Mouse (Mus musculus) neural tube, embryonic 15.5 days (tissue): ENCODE results near the gene Ikzf3. TPM values are rescaled to one million over a fixed set of nuclear protein-coding genes. Genes with fewer than 3 reads are reported as not detected.

Experiments
- ATAC-seq: fragments of 200-750 bp; cut with Nextera tagmentation; 2 replicates; pipeline ENCODE4 v1.8.0; 2017; ENCODE audit warnings: mild to moderate bottlenecking, moderate TSS enrichment, moderate library complexity; ENCODE audit not compliant: low FRiP score
- H3K27ac ChIP-seq: fragments of 300-500 bp; sonication (generic); replicated peaks from 2 replicates; pipeline ENCODE4 v1.5.1; 2015; ENCODE audit warnings: mild to moderate bottlenecking, inconsistent platforms
- H3K27me3 ChIP-seq: fragments of 300-500 bp; sonication (generic); replicated peaks from 2 replicates; pipeline ENCODE4 v1.6.1; 2015; ENCODE audit warnings: inconsistent platforms
- H3K36me3 ChIP-seq: fragments of 300-500 bp; sonication (generic); 2 replicates; pipeline ENCODE4 v1.6.1; 2015; ENCODE audit warnings: inconsistent platforms
- H3K4me1 ChIP-seq: fragments of 300-500 bp; sonication (generic); 2 replicates; pipeline ENCODE4 v1.6.1; 2015; ENCODE audit warnings: inconsistent platforms
- H3K4me2 ChIP-seq: fragments of 300-500 bp; sonication (generic); 2 replicates; pipeline ENCODE4 v1.6.1; 2015; ENCODE audit warnings: inconsistent platforms, mild to moderate bottlenecking, moderate library complexity
- H3K4me3 ChIP-seq: fragments of 300-500 bp; sonication (generic); replicated peaks from 2 replicates; pipeline ENCODE4 v1.5.1; 2015; ENCODE audit warnings: mild to moderate bottlenecking, inconsistent platforms
- H3K9ac ChIP-seq: fragments of 300-500 bp; sonication (generic); replicated peaks from 2 replicates; pipeline ENCODE4 v1.6.1; 2015; ENCODE audit warnings: mild to moderate bottlenecking, inconsistent platforms
- H3K9me3 ChIP-seq: fragments of 300-500 bp; sonication (generic); replicated peaks from 2 replicates; pipeline ENCODE4 v1.6.1; 2016; ENCODE audit warnings: inconsistent platforms
- WGBS: fragments of 180-500 bp; shearing (Covaris S2); methylation state at CpG from one replicate; pipeline ENCODE4 v1.1.7; 2015; ENCODE audit warnings: mixed read lengths; 5-methylcytosine and 5-hydroxymethylcytosine counted together
- polyA plus RNA-seq: library from polyadenylated mRNA; unstranded; fragments of >200 nt; fragmentation: Nextera tagmentation; extraction: Ambion mirVana; gene quantifications from 2 replicates; pipeline ENCODE4 v1.2.1, GENCODE M21; 2015

Gene Ikzf3
- polyA plus RNA-seq, 1 experiment from 2014 or later, result 0.18 TPM

DNA sequence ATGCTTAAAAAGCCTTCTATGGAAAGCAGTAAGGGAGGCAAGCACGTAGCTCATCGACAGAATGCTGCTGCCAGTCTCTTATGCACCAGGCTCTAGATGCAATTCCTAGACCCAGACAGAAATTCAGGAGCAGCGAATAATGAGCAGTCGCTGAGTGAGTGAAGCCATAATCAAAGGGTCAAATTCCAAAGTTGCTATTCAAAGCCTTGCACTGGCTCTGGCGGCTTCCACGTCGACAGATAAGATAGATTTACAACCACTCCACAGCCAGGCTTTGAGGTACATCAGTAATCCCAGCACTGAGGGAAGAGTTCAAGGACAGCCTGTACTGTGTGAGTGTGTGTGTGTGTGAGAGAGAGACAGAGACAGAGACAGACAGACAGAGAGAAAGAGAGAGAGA, 15.1 kb upstream of the Ikzf3 start:
- H3K27ac ChIP-seq, result no peak overlapping the region
- no peak for ATAC-seq
- H3K36me3 ChIP-seq, result no peaks in the 10 kb centered on the region
- 0 out of 2 replicates have a peak, but pooled peaks cover 3% of the 10 kb centered on the region for H3K27me3 ChIP-seq
- H3K4me3 ChIP-seq, result no peak overlapping the region
- WGBS, result 29% methylated on average over 7 of the region's 7 CpGs
- no peaks in the 10 kb centered on the region for H3K9me3 ChIP-seq
- H3K4me1 ChIP-seq, result no peaks in the 10 kb centered on the region
- no peak overlapping the region for H3K4me2 ChIP-seq
- no peak overlapping the region for H3K9ac ChIP-seq

DNA sequence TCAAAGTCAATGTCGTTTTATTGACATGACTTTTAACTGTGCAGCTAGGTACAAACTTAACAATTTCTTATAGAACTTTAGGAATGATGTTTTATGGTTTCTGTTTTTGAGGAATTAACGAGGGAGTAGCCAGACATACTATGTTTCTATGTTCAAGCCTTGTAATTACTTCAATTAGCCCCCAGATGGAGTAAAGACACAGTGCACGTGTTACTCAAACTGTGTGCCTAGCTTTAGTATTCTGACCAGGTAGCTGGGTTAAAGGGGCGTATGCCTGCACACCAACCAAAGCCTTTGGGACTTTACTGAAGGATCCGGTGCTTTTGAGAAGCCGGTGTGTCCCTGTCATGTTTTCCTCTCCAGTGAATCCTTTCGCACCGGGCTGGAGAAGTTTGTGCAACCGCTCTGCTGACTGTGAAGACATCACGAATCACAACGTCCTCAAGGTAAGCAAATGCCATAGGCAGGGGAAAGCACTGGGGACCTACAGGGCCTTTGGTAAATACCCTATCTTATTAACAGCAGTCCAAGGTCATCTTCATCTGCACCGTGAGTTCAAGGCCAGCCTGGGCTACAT, 9.4 kb upstream of the Ikzf3 start:
- no peak overlapping the region for H3K27ac ChIP-seq
- no peak overlapping the region for H3K9ac ChIP-seq
- H3K4me2 ChIP-seq, result no peak overlapping the region
- no peak overlapping the region for H3K4me3 ChIP-seq
- H3K9me3 ChIP-seq, result no peaks in the 10 kb centered on the region
- H3K4me1 ChIP-seq, result peaks cover 10% of the 10 kb centered on the region
- WGBS, result 64% methylated on average over 12 of the region's 12 CpGs
- peaks cover 6% of the 10 kb centered on the region for H3K27me3 ChIP-seq
- no peak for ATAC-seq
- no peaks in the 10 kb centered on the region for H3K36me3 ChIP-seq

DNA sequence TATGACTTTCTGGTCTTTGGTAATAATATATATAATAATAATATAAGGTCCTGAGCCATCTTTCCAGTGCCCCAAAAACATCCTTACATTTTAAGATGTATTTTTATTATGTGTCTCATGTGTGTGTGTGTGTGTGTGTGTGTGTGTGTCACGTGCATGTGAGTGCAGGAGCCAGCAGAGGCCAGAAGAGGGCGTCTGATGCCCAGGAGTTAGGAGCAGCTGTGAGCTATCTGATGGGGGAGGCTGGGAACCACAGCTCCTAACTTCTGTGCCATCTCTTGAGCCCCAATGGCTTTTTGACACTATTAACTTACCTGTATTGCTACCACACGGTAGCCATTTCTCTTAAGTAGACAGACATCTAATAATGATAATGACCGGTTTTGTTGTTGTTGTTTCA, 8.1 kb upstream of the Ikzf3 start:
- H3K4me2 ChIP-seq, result no peak overlapping the region
- H3K9me3 ChIP-seq, result no peaks in the 10 kb centered on the region
- ATAC-seq, result no peak
- no peak overlapping the region for H3K9ac ChIP-seq
- H3K27me3 ChIP-seq, result peaks cover 19% of the 10 kb centered on the region
- peaks cover 10% of the 10 kb centered on the region for H3K4me1 ChIP-seq
- no peak overlapping the region for H3K4me3 ChIP-seq
- H3K27ac ChIP-seq, result no peak overlapping the region
- no peaks in the 10 kb centered on the region for H3K36me3 ChIP-seq
- 93% methylated on average over 4 of the region's 4 CpGs for WGBS

DNA sequence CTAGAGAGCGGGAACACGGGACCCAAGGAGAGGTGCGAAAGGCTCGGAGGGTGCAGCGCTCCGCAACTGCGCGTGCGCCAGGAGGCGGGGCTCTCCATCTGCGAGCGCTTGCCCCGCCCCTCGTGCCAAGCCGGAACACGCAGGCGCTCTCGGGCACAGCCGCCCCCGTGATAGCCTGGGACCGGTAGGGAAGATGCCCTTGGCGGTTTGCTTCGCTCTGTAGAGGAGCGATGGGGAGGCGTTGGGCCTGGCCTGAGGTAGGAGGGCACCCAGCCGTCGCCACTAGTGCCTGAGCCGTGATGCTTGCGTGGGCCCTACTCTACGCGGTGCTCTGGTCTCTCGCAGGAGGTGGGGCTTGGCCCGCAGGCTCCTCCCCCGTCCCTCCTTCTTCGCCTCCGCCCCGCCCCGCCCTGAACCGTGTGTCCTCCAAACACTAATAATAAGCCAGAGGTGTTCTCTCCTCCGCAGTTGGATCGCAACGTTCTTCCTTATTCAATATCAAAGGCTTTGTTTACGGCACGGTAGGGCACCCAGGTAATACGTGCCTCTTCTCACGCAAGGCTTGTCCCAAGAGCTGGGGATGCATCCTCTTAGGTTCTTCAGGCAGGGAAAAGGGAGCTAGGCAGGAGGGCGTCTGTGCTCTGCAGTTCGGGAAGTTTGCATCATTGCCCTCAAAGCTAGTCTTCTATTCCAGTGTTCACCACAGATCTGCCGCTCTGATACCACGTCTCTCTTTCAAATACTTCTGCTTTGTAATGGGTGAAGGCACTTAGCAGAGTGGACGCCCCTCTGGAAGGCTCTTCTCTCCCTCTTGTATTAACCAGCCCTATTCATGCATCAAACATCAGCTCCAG, 5.4 kb upstream of the Ikzf3 start, which contains the start of gene Zpbp2:
TSS of gene Zpbp2 (plus strand) at position 123 of the 854 bp plus-strand sequence.
- Histone ChIP-seq H3K4me2 (peak within 1 kb of the TSS; percentile 71), H3K4me1 (peaks cover 10% of the 10 kb centered on the region), H3K36me3 (no peaks in the 10 kb centered on the region), H3K27me3 (peaks cover 42% of the 10 kb centered on the region), H3K4me3 (peak within 1 kb of the TSS; percentile 61), H3K27ac (peak within 1 kb of the TSS; percentile 91), H3K9ac (peak within 1 kb of the TSS; percentile 63), H3K9me3 (no peaks in the 10 kb centered on the region)
- WGBS, result under 1% methylated on average over 51 of the region's 51 CpGs
- peak; percentile 97 for ATAC-seq

DNA sequence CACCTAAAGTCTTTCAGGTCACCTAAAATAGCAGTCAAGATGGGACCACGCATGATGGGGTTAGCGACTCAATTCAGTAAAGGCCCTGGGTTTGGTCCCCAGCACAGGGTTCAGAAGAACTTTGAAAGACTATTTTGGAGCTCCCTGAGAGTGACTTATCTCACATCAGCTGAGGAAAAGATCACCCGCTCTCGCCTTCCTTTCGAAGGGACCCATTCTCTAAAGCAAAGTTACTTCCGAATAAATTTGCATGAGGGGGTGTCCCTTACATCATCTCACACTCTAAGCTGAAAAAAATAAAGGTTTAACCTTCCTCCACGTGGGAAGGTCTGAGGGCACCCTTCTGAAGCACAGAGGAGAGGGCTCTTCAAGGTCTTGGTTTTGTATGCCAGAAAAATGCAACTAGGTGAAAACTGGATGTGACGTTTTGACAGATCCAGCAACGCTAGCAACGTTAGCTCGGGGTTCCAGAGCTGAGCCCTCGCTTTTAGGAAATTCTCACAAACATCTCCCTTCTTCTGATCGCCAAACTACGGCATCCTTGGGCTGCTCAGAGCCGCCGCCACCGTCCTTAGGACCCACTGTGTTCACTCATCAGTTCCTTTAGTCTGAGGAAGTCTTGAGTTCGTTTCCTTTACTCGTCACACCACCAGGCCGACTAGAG, 4.6 kb upstream of the Ikzf3 start:
- ATAC-seq, result peak; percentile 4; the same call in 1 of the 2 replicates
- Histone ChIP-seq H3K9ac (peak overlapping the region; percentile 48), H3K36me3 (no peaks in the 10 kb centered on the region)

DNA sequence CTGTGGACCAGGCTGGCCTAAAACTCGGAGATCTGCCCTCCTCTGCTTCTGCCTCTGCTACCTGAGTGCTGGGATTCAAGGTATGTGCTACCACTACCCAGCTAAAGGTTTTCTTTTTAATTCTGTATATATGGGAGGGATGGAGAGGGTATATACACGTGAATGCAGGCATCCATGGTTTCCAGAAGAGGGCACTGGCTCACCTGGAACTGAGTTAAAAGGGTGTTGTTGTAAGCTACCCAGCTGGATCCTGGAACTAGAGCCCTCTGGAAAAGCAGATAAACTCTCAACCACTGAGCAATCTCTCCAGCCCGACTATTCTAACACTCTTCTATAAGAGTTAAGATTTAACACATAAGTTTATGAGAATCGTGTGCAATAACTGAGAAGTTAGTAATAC, 3.5 kb upstream of the Ikzf3 start:
- no peak for ATAC-seq
- H3K36me3 ChIP-seq, result no peaks in the 10 kb centered on the region
- H3K4me1 ChIP-seq, result peaks cover 20% of the 10 kb centered on the region
- no peak overlapping the region for H3K27ac ChIP-seq
- H3K27me3 ChIP-seq, result peaks cover 53% of the 10 kb centered on the region
- H3K4me3 ChIP-seq, result no peak overlapping the region
- H3K9me3 ChIP-seq, result no peaks in the 10 kb centered on the region
- no peak overlapping the region for H3K4me2 ChIP-seq
- 69% methylated on average over 4 of the region's 4 CpGs for WGBS
- no peak overlapping the region for H3K9ac ChIP-seq

More for the DNA sequence above, 4.6 kb upstream of the Ikzf3 start:
- H3K27me3 ChIP-seq, result peaks cover 50% of the 10 kb centered on the region
- no peaks in the 10 kb centered on the region for H3K9me3 ChIP-seq
- 23% methylated on average over 20 of the region's 20 CpGs for WGBS
- peaks cover 17% of the 10 kb centered on the region for H3K4me1 ChIP-seq
- 0 out of 2 replicates have a peak overlapping the region, but pooled peaks have one; percentile 91 for H3K27ac ChIP-seq
- peak overlapping the region; percentile 71 for H3K4me2 ChIP-seq
- H3K4me3 ChIP-seq, result peak overlapping the region; percentile 61

DNA sequence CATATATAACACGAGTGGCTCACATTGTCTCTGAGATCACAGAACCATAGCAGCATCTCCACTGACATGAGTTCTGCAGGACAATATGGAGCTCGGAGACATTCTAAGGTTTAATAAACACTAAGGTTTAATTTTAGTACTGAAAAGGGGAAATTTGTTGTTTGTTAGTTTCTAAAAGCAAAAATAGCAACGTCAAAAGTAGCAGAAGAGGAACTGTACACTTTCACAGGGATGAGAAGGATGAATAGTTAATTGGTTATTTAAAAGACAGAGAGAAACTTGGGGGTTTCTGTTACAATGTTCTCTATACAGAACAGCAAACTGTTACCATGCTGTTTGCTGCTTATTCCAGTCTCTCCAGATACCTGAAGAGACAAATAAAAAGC, 1.5 kb upstream of the Ikzf3 start:
- H3K27ac ChIP-seq, result no peak overlapping the region
- ATAC-seq, result no peak
- no peak overlapping the region for H3K4me2 ChIP-seq
- 59% methylated on average over 3 of the region's 3 CpGs for WGBS
- H3K36me3 ChIP-seq, result no peaks in the 10 kb centered on the region
- peaks cover 20% of the 10 kb centered on the region for H3K4me1 ChIP-seq
- H3K9me3 ChIP-seq, result no peaks in the 10 kb centered on the region
- H3K9ac ChIP-seq, result no peak overlapping the region
- peaks cover 68% of the 10 kb centered on the region for H3K27me3 ChIP-seq
- H3K4me3 ChIP-seq, result no peak overlapping the region

DNA sequence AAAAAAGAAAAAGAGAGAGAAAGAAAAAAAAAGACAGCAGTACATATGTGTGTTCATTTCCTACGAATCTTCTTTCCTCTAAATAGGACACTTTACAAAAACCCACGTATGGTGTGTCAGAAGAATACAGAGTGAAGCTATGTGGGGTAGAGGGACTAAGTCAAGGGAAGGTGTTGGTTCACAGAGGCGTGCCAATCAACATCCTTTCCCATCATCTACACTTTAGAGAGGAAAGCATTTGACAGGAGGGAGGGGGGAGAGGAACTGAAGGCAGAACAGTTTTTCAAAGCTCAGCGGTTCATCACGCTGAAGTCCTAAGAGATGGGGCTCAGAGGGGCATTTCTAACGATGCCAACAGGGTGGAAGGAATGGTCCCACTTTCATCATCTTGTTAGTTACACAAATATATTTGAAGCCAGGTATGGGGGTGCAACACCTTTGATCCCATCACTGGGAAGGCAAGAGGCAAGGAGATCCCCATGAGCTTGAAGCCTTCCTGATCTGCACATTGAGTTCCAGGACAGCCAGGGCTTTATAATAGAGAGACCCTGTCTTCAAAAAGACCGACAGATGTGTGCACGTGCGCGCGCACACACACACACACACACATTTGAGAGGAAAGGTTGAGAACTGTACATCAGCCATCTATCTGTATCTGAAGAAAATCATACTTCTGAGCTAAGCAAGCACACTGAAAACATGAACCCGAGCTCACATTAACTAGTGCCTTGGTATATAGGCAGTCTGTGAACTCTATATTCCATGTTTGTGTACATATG, 887 bp upstream of the Ikzf3 start:
- H3K9ac ChIP-seq, result no peak overlapping the region
- H3K27ac ChIP-seq, result no peak overlapping the region
- no peaks in the 10 kb centered on the region for H3K9me3 ChIP-seq
- ATAC-seq, result no peak
- H3K4me3 ChIP-seq, result no peak overlapping the region
- no peak overlapping the region for H3K4me2 ChIP-seq
- peaks cover 74% of the 10 kb centered on the region for H3K27me3 ChIP-seq
- peaks cover 20% of the 10 kb centered on the region for H3K4me1 ChIP-seq
- WGBS, result 44% methylated on average over 12 of the region's 12 CpGs
- no peaks in the 10 kb centered on the region for H3K36me3 ChIP-seq

DNA sequence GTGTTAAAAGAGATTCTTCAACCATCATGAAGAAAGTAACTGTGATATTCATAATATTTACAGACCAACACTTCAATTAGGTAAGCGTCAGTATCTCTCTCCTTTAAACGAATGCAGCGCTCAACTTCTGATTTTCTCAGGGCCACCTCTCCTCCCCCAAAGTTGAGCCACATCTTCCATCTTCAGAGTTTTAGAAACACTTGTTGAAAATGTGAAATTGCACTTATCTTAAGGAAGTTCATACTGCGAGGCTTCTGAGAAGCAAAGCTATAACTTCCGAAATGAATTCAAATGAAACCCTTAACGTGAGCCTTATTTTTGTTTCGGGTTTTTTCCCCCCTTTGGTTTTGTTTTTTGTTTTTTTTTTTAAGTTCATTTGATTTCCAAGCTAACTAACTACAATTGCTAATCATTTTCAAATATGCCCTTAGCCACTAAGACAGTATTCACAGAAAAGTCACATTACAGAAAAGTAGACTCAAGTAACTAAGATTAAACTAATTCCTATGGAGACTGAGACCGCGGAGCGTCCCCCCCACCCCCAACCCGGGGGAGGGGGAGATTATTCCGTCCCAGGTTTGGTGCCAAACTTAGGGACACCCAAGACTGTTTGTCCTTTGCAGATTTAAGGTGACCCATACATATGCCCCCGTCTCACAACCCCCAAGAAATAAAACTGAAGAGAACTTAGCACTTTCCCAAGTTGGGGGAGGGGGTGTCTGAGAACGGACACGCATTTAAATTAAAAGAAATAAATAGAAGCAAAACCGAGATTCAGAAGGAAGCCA, 747 bp downstream of the Ikzf3 start:
- 3% methylated on average over 16 of the region's 16 CpGs for whole genome bisulfite sequencing
- H3K27me3 ChIP-seq, result peaks cover 74% of the 10 kb centered on the region
- H3K9me3 ChIP-seq, result no peaks in the 10 kb centered on the region
- peaks cover 10% of the 10 kb centered on the region for H3K4me1 ChIP-seq
- H3K9ac ChIP-seq, result peak overlapping the region; percentile 47
- peak overlapping the region; percentile 96 for H3K4me2 ChIP-seq
- ATAC-seq, result no peak
- H3K4me3 ChIP-seq, result peak overlapping the region; percentile 49
- H3K36me3 ChIP-seq, result no peaks in the 10 kb centered on the region
- H3K27ac ChIP-seq, result no peak overlapping the region

DNA sequence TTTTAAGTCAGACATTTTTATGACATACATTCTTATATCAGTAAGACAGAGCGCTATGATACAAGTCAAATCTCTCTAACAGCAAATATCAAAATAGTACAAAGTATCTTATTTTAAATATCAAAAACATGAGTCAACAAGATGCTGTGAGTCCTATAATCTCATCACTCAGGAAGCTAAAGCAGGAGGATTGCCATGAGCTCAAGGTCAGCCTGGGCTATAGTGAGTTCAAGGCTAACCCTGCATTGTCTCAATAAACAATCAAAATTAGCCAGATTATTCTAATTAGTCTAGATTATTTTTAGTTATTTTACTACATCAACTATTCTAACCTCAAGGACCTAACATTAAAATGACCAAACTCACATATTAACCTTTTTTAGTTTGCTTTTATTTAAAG, 2.4 kb downstream of the Ikzf3 start:
- no peak for ATAC-seq
- WGBS, result 88% methylated on average over 1 of the region's 1 CpGs

More for the DNA sequence above, 2.4 kb downstream of the Ikzf3 start:
- H3K36me3 ChIP-seq, result no peaks in the 10 kb centered on the region
- H3K4me1 ChIP-seq, result peaks cover 10% of the 10 kb centered on the region
- no peaks in the 10 kb centered on the region for H3K9me3 ChIP-seq
- no peak overlapping the region for H3K4me3 ChIP-seq
- peaks cover 58% of the 10 kb centered on the region for H3K27me3 ChIP-seq
- no peak overlapping the region for H3K4me2 ChIP-seq
- H3K27ac ChIP-seq, result no peak overlapping the region
- H3K9ac ChIP-seq, result no peak overlapping the region
